Mouse (Mus musculus): ENCODE measurements around the gene Med18.

Gene Med18

GRCm38 (mm10) chr4:132463430-132464254, at the start of gene Med18:
Gene Med18, minus strand, starts transcription at chr4:132463921.
- peak; percentile 94 for DNase-seq (ENCODE audit: low read depth, low spot score)

GRCm38 (mm10) chr4:132512080-132512479, 48.4 kb upstream of the Med18 start:
- DNase-seq (ENCODE audit: low read depth, low spot score), result no peak

- DNase-seq (ENCODE audit: low read depth, low spot score), result peak; percentile 98
Observed at GRCm38 (mm10) chr4:132510352-132510798, 46.7 kb upstream of the Med18 start, which contains the start of gene Sesn2. Gene Sesn2, minus strand, starts transcription at chr4:132510501.

GRCm38 (mm10) chr4:132509621-132510296, 46.0 kb upstream of the Med18 start:
- DNase-seq (ENCODE audit: low read depth, low spot score), result peak; percentile 91

- no peak for DNase-seq (ENCODE audit: low read depth, low spot score)
Observed at GRCm38 (mm10) chr4:132507210-132507609, 43.5 kb upstream of the Med18 start.

- no peak for DNase-seq (ENCODE audit: low read depth, low spot score)
Observed at GRCm38 (mm10) chr4:132506250-132506649, 42.5 kb upstream of the Med18 start.

- no peak for DNase-seq (ENCODE audit: low read depth, low spot score)
Observed at GRCm38 (mm10) chr4:132505800-132506199, 42.1 kb upstream of the Med18 start.

GRCm38 (mm10) chr4:132505034-132505738, 41.5 kb upstream of the Med18 start:
- DNase-seq (ENCODE audit: low read depth, low spot score), result no peak

GRCm38 (mm10) chr4:132503344-132503743, 39.6 kb upstream of the Med18 start:
- DNase-seq (ENCODE audit: low read depth, low spot score), result no peak

- DNase-seq (ENCODE audit: low read depth, low spot score), result no peak
Observed at GRCm38 (mm10) chr4:132501639-132502038, 37.9 kb upstream of the Med18 start.

GRCm38 (mm10) chr4:132494271-132494918, 30.7 kb upstream of the Med18 start:
- DNase-seq (ENCODE audit: low read depth, low spot score), result no peak

- DNase-seq (ENCODE audit: low read depth, low spot score), result no peak
Observed at GRCm38 (mm10) chr4:132492178-132493060, 28.7 kb upstream of the Med18 start.

- DNase-seq (ENCODE audit: low read depth, low spot score), result no peak
Observed at GRCm38 (mm10) chr4:132491748-132492147, 28.0 kb upstream of the Med18 start.

GRCm38 (mm10) chr4:132491057-132491456, 27.3 kb upstream of the Med18 start:
- no peak for DNase-seq (ENCODE audit: low read depth, low spot score)

GRCm38 (mm10) chr4:132490273-132491010, 26.7 kb upstream of the Med18 start:
- no peak for DNase-seq (ENCODE audit: low read depth, low spot score)

- DNase-seq (ENCODE audit: low read depth, low spot score), result no peak
Observed at GRCm38 (mm10) chr4:132488976-132489375, 25.3 kb upstream of the Med18 start.

- DNase-seq (ENCODE audit: low read depth, low spot score), result no peak
Observed at GRCm38 (mm10) chr4:132488521-132488920, 24.8 kb upstream of the Med18 start.

GRCm38 (mm10) chr4:132484820-132485219, 21.1 kb upstream of the Med18 start:
- DNase-seq (ENCODE audit: low read depth, low spot score), result no peak

- no peak for DNase-seq (ENCODE audit: low read depth, low spot score)
Observed at GRCm38 (mm10) chr4:132484231-132484630, 20.5 kb upstream of the Med18 start.
